Mouse (Mus musculus) 3134 (cell line): ENCODE measurements around the gene Olfr553.
"Not testable (repeated sequence)": the region's sequence is repeated elsewhere in the genome, so short reads cannot be mapped to it uniquely, and the experiment has no call there.

Experiments
- DNase-seq: peaks from one replicate; pipeline ENCODE4 v3.0.0-alpha.2; 2011; ENCODE audit warnings: low spot score; ENCODE audit not compliant: insufficient read length; ENCODE audit errors: extremely low read depth

The Olfr553 gene

DNA sequence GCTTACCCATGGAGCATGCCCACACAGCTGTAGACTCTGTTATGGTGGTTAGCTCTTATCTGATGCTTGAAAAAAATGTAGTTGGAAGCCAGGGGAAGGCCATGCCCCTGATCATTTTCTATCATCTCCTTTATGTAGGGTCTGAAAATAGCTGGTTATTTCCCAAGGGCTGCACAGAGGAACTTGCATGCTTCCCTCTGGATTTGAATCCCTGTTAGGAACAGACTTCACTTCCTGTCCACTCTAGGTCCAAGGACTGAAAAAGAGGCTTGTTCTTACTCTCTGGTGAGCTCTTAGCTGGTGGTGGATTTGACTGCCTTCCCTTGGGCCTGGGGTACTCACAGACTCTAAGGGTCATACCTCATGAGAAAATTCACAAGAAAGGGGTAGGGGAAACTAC, at the start of gene Olfr553:
TSS of gene Olfr553 (minus strand) at position 101 of the 400 bp plus-strand sequence.
- no peak for DNase-seq

DNA sequence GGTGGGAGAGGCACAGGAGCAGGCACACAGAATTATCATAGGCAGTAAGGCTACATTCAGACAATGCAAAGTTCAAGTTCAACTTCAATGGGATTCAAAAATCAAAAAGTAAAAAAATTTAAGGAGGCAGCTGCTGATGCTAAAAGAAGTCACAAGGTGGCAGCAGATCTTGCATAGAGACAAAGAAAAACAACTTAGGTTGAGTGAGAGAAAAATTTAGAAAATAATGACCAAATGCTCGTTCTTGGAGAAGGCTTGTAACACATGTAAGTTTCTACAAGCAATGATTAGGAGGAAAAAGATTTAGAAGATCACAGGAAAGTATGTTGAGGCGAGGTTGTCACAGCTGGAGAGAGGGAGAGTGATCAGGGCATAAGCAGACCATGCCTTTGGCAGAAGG, 47.4 kb upstream of the Olfr553 start:
- DNase-seq, result no peak

DNA sequence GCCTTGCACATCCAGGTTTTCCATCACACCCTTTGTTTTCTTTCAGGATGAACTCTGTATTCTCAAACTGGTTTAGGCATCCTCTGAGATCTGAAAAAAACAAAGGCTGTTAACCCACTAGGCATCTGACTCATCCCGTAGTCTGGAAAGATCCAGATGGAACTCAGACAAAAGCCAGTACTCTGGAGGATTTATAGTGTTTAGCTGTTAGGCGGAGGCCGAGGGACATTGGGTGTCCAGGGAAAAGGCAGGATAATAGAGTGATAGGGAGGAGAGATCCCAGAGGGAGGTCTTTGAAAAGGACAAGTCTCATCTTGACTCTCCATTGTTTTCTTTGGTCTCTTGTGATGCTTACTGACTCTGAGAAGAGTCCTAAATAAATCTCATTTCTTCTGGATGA, 46.6 kb upstream of the Olfr553 start, which contains the start of gene Olfr556:
TSS of gene Olfr556 (plus strand) at position 301 of the 400 bp plus-strand sequence.
- DNase-seq, result no peak

DNA sequence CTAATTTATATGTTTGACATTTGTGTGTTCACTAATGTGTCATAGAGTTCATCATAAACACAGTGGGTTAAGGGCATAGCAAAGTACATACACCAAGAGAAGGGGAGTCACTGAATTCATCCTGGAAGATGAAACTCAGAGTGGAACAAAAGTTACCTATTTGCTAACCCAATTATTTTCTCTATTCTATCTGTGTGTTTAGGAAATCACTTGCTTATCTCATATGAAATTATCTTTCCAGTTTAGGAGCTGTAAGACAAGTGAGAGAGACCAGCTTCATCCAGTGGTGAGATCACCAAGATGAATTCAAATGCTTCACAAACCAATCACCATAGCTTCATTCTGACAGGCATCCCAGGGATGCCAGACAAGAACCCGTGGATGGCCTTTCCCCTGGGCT, 40.5 kb upstream of the Olfr553 start, which contains the start of gene Olfr555:
TSS of gene Olfr555 (plus strand) at position 301 of the 400 bp plus-strand sequence.
- no peak for DNase-seq

DNA sequence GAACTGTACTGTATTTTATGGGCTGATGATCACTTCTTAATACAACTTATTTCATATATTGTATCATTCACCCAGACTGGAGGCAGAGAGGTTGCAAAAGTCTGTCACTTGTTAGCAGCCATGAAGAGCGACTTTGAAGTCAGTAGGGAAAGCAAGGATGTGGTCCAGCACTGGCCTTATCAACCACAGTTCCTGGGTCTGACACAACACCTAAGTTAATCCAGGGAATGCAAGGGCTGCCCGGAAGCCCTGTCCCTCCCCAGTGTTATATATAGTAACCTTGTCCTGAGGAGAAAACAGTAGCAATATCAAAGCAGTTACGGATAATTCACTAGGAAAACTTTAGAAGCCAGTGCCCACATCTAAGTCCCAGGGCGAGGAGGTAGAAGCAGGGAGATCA, 26.9 kb upstream of the Olfr553 start:
- DNase-seq, result not testable (repeated sequence)

DNA sequence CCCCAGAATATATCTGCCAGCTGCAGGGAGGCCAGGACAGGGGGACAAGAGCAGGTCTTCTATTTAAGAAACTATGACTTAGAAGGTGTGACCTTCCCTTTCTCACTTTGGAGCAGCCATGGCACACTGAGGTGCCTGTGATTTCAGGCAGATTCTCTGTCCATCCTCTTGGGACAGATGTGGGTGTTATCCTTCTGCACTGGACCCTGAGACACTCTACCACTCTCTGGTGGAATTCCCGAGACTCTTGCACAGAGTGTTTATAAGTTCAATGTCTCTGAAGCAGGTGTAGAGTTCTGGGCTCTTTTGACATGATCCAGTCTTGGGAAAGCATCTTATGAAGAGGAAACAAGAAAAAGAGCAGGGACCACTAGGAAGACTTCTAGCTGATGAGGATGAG, 20.1 kb upstream of the Olfr553 start, which contains the start of gene Olfr554:
TSS of gene Olfr554 (plus strand) at position 301 of the 400 bp plus-strand sequence.
- no peak for DNase-seq

DNA sequence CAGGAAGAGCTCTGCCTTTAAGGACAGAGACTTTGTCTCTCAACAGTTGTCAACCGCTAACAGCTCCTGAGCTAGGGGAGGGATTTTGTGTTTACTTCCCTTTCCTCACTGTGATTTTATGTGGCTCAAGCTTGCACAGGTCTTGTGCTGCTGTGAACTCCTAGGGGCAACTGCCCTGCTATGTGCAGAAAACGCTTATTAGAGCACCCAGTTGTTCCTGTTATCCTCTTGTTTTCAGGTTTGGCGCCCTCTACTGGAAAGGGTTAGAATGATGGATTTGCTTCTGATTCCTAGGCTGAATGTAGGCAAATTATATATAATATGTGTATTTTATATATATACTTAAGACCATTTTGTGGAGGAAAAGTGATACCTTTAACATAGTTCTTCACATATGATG, 18.6 kb upstream of the Olfr553 start:
- DNase-seq, result no peak

DNA sequence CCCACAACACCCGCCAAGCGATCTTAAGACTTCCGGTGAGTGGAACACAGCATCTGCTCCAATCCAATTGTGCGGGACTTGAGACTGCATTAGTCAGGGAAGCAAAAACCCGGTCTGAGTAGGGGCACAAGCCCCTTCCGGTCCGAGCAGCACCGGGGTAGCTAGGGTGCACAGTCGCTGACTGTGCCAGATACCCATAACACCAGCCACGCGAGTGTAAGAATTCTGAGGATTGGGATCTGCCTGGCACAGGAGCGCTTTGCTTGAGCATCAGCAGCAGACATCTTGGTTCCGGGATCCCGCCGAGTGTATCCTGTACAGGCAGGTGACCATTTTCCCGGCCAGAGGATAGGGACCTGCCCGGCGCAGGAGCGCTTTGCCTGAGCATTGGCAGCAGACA, 2.4 kb upstream of the Olfr553 start:
- not testable (repeated sequence) for DNase-seq

DNA sequence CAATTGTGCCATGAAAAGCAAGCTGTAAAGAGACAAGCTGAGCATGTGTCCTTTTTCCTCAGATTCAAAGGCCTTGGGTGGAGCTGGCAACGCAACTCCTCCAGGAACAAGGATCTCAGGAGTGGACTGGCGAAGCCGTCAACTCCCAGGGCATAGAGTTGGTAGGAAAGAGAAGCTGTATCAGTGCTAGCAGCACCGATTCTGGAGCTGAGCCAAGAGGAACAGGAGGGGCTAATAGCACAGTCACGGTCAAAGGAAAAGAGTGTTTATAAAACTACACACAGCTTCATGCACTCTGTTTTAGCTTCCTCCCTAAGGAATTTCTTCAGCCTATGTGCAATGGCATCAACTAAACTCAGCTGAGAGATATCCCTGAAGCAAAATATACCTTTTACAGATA, 1.6 kb upstream of the Olfr553 start:
- DNase-seq, result no peak

DNA sequence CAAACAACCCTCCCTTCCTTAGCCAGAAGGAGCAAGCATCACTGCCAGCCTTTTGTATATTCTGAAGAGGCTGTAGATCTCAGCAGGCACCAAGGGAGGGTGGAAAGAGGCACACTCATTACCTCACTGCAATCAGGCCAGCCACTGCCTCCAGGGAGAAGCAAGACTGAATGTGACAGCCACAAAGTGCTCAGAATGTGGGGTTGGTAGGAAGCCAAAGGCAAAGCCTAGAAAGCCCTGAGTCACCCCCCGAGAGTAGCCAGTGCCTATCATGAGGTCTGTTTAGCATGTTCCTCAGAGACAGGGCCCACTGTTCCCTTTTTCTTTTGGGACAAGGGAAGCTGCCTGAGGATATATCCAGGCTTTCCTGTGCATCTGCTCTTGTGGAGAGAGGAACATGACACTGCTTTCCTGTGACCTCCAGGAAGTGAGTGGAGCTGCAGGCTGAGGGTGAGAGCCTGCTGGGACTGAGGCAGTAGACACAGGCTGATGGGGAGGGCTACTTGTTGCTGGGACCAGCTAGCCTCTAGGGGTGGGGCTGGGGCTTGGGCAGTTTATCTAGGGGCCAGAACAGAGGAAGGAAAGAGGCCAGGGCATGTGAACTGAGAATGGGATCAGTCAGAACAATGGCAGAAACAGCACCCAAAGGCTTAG, 20.5 kb downstream of the Olfr553 start, which contains the start of gene Olfr552:
TSS of gene Olfr552 (plus strand) at position 393 of the 654 bp plus-strand sequence.
- DNase-seq, result peak; percentile 16

DNA sequence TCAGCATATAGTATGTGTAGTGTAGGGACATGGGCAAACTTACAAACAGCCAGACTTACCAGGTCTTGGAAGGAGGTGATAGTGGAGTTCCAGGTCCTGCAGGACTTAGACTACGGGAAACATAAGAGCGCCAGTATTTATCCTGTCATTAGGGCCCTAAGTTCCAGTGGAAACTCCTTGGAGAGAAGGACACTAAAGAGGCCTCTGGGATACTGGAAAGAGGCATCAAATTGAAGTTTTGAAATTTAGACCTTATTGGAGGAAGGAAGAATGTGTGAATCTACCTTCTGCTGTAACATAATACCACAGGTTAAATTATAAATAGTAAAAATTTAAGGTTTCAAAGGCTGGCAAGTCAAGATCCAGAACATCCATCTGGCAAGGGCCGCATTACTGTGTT, 26.2 kb downstream of the Olfr553 start, which contains the start of gene Olfr551:
TSS of gene Olfr551 (minus strand) at position 101 of the 400 bp plus-strand sequence.
- no peak for DNase-seq

DNA sequence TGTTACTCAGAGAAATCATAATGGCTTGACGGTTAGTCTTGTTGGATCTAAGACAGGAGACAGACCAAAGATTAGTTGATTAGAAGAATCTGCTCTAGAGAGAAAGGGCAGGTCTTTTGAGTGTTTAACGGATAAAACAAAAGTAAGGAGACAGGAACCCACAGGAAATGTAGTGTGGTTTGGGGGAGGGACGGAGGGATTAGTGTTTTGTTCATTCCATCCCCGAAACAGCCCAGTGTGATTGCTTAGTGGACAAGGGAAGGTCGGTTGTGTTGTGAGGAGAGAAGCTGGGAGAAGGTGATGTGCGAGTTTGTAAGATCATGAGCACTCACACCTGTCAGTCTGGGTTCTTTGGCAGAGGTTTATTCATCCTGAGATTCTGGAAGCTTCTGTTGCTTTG, 42.0 kb downstream of the Olfr553 start:
- DNase-seq, result no peak

DNA sequence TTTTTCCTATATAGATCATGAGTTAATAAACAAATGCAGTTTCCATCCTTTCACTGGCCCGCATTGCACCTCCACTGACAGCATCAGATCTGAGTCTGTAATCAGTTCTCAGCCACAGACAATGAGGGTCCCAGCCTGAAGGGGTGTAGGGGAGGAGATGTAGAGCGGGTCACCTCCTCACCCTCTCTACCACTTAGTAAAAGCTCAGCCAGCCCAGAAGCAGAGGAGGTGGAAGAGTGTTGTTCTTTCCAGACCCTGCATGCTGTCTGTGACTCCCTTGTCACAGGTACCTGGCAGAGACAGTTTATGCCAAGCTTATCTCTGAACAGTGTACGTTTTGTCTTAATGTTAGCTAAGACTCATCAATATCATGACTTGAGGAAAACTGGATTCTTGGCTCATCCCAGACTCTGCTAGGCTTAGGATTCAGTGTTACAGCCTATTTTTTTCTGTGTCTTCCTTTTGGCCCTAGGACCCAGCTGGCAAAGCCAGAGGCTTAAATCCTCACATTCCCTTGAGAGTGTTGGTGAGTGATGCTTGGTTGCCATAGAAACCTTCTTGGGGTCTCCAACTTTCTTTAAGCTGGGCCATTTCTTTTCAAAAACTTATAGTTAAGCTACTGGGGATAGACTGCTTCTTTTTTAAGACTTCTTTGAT, 44.7 kb downstream of the Olfr553 start:
- no peak for DNase-seq

DNA sequence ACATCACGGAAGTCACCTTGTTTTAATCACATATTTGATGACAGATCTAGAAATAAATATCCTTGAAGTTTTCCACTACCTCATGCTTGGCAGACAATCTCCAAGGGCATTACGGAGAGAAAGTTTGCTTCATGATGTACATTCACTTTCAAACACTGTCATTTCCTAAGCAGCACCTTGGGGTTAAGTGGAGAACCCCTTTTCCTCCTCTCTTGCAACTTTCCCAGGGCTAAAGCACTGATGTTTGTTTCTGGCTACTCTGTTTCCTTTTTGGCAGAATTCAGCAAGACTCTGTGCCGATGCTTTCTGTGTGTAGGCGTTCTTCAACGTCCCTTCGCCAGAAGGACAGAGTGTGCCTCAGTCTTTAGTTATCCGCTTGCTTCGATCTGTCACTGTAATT, 46.9 kb downstream of the Olfr553 start, which contains the start of gene Olfr550:
TSS of gene Olfr550 (plus strand) at position 301 of the 400 bp plus-strand sequence.
- no peak for DNase-seq

DNA sequence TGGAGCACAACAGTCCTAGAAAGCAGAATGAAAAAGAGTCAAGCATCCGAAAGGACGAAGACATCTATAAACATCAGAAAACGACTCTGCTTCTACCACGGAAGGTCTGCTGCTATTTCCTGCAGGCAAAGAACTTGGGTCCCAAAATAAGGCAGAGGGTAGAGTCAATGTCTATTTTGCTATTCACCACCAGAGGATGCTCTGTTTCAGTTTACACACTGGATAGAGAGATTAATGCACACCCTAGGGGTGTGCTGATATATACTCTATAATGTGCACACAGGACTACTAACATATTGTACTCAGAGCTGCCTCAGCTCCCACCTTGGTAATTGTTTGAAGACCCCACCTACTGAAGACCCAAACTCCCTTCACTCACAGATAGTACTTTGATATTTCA, 51.8 kb downstream of the Olfr553 start:
- no peak for DNase-seq

DNA sequence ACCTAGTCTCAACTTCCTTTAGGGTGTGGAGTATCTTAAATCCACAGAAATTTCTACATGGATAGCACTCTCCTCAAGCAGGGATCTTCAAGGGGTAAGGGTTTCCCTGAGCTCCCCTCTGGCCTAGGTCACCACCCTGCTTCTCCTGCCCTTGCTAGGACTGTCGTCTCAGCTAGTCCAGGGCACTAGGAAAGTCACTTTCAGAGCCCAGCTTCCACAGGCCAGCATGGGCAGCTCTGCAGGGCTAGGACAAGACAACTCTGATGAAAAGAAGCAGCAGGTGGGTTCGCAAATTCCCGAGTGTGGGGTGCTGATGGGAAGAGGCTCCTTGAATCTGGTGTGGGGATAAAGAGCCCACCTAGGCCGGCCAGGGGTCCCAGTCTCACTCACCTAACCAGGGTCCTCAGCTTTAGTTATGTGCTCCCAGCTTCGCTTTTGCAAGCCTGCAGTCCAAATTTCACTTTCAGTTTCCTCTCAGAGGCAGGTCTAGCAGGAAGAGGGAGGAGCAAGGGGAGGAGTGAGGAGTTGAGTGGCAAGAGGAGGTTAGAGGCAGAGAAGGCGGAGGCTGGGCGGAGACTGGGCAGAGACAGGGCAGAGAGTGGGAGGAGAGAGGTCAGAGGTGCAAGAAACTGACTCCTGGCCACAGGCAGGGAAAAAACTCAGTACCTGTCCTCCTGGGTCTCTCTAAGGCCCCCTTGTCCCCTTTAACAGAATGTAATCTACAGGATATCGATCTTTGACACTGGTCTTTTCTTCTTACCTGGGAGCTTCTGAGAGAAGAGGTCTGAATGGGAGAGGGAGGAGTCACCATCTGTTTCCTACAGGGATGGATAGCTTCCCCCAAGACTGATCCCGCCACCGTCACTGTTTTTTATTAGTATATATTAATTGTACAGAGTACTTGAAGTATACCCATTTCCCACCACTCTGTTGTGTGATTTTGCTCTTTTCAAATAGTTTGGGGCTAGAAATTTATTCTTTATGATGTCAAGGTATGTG, 52.7 kb downstream of the Olfr553 start, which contains the start of gene Trim21:
TSS of gene Trim21 (minus strand) at position 488 of the 999 bp plus-strand sequence.
- DNase-seq, result peak; percentile 85
